Mouse (Mus musculus) T-cell, adult 66 days (primary cell): Measurements from ENCODE around the gene Abce1. TPM values are rescaled to one million over a fixed set of nuclear protein-coding genes. Genes with fewer than 3 reads are reported as not detected.

Experiments
- total RNA-seq, 2 experiments: library from RNA; stranded (reverse); gene quantifications; 3 replicates in 1 of 2; 4 replicates in 1 of 2; pipeline ENCODE4 v1.2.4; 2023

Gene Abce1
- total RNA-seq: 10 to 100 TPM; 73.7 to 87.9 TPM

DNA sequence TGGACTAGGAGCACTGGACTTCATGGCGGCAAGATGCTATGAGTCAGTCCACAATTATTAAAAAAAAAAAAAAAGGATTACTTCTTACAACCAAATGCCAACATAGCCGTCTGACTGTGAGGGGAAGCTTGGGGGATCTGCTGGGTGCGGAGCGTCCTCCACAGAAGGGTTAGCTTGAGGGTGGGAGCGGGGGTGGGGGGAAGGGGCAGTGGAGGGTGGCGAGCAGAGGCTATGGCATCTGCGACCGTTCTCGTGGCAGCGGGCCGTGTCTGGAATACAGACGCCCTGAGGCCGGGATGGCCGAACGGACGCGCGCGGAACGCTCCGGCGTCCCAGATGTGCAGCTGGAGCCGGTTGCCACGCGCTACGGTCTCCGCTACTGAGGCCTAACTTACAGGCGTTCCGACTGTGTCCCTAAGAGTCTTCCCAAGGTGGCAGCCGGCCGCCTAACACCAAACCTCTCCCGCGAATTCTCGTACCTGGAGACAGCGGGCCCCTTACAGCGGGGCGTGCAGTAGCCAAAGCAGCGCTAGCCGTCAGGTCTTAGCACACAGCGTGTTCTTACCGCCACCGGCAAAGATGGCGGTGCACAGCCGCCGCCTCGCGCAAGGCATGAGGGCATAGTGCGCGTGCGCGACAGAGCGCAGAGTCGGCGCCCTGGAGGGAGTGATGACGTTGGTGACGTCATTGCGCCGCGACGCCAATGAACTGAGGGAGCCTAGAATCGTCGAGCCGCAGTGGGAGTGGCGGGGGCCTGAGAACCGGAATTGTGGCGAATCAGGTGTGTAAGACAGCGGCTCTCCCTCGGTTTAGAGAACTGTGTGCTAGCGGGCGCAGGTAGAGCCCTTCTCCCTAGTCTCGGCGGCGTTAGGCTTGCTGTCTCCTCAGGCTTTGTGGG, at the start of gene Abce1, which contains the start of gene Anapc10:
Abce1 (minus strand) TSS at position 677 of the 898 bp plus-strand sequence.
Anapc10 (plus strand) TSS at position 757 of the 898 bp plus-strand sequence.

DNA sequence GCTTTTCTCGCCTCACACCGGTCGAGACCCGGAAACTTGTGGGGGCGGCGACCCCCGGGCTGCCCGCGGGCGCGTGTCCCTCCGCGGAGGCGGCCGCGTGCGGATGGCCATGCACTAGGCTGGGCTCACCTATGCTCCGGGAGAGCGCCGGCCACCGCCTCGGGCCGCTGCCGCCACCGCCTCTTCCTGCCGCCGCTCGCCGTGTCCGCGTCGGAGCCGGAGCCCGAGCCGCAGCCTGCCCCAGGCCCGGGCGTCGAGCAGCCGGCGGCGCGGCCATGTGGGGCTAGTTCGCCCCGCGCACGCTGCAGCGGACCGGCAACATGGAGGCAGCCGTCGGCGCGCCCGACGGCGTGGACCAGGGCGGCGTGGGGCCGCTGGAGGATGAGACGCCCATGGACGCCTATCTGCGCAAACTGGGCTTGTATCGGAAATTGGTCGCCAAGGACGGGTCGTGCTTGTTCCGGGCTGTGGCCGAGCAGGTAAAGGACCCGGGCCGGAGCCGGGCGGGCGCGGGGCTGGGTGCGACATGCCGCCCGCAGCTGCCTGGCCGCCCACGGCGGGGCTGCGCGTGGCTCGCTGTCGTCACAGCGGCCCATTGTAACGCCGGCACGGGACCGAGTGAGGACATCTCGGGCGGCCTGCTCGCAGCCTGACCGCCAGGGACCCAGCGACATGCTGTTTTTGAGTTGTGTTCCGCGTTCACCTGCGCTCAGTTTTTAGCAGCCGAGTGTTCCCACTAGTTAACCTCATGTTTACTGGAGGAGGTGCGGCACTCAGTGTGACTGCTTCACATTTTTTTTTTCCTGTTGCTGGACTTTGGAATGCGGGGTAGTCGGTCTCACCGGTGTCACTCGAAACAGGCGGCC, 71.7 kb downstream of the Abce1 start, which contains the start of gene Otud4:
Otud4 (plus strand) TSS at position 33 of the 866 bp plus-strand sequence.

Other genes starting within 250 kb of the Abce1 start
- gene Otud4, start 72.1 kb downstream of the Abce1 start, total RNA-seq: 10 to 100 TPM; 67.2 to 75.7 TPM
- gene Anapc10, start 80 bp upstream of the Abce1 start, total RNA-seq: 1 to 10 TPM; 8.3 to 9.3 TPM